In the genomic region with DNA sequence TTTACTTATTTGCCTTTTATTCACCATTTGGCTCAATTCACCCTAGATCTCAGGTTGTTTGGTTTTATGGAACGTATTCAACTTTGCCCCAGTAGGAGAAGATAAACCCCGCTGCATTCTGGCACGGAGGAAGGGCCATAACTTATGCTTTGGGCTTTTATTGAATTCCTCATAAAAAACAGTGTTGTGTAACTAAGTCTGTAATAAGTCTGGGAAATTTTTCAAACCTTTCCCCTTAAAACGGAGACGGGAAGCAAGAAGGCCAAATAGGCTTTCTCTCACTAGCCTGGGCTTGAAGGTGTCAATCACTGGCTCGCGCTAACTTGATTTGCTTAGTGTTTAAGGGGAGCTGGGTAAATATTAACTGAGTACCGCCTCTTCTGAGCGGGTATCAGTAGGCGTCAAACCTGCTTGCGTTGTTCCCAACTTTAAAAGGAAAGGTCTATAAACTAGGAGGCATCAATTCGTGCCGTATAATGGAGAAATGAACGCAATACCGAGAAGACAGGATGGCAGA, we compare ENCODE assay signal across 10 mouse cellular contexts. TPM values are rescaled to one million over a fixed set of nuclear protein-coding genes. Genes with fewer than 3 reads are reported as not detected.
DNase-seq lines count a peak whose midpoint lies in the region; ATAC-seq lines count a peak whose summit lies in the region.
"Had no signal": no experiment of that assay in that cellular context is flagged by ENCODE, and none has a peak within 500 bp of the region (broad histone marks: within the 10 kb centered on the region; RNA-seq: fewer than 3 reads in every experiment).

No protein-coding gene starts in this region.

- H3K9ac ChIP-seq in forebrain, embryonic 14.5 days (ENCODE audit: low read length): no peak overlapping the region
- peak overlapping the region; percentile 53 for H3K9ac ChIP-seq in lung, embryonic 16.5 days (ENCODE audit: low read length)
- no peak overlapping the region for H3K9ac ChIP-seq in kidney, embryonic 15.5 days
- H3K9ac ChIP-seq in neural tube, embryonic 14.5 days (replicated peaks; ENCODE audit: low read depth, low read length): no peak overlapping the region
- H3K9ac ChIP-seq: neural tube, embryonic 12.5 days had no signal

- WGBS in forebrain, embryonic 14.5 days: 58% methylated on average over 15 of the region's 15 CpGs
- WGBS in forebrain, embryonic 10.5 days: 59% methylated on average over 15 of the region's 15 CpGs
- 30% methylated on average over 15 of the region's 15 CpGs for WGBS in lung, embryonic 16.5 days
- WGBS in kidney, embryonic 15.5 days: 41% methylated on average over 15 of the region's 15 CpGs
- 42% methylated on average over 15 of the region's 15 CpGs for WGBS in neural tube, embryonic 14.5 days

- H3K27me3 ChIP-seq in forebrain, embryonic 14.5 days (replicated peaks; ENCODE audit: control insufficient read depth, insufficient read depth, low read length): no peaks in the 10 kb centered on the region
- H3K27me3 ChIP-seq in forebrain, embryonic 10.5 days (ENCODE audit: poor library complexity, severe bottlenecking): no peaks in the 10 kb centered on the region
- H3K27me3 ChIP-seq in lung, embryonic 16.5 days (ENCODE audit: control insufficient read depth, insufficient read depth, low read depth, low read length): no peaks in the 10 kb centered on the region
- no peaks in the 10 kb centered on the region for H3K27me3 ChIP-seq in kidney, embryonic 15.5 days
- no peaks in the 10 kb centered on the region for H3K27me3 ChIP-seq in neural tube, embryonic 14.5 days (ENCODE audit: control insufficient read depth, insufficient read depth, low read length)
- H3K27me3 ChIP-seq: neural tube, embryonic 12.5 days had no signal

- no peak for DNase-seq in forebrain, embryonic 14.5 days (ENCODE audit: low spot score)
- DNase-seq in forebrain, embryonic 10.5 days (ENCODE audit: extremely low spot score, low spot score): no peak
- no peak for DNase-seq in lung, postnatal 10 days
- no peak for DNase-seq in adrenal gland, adult 18-20 months (ENCODE audit: low spot score in 2 of 2)
- no peak for DNase-seq in adrenal gland, adult 8-10 months

- no peaks in the 10 kb centered on the region for H3K4me1 ChIP-seq in forebrain, embryonic 14.5 days (ENCODE audit: control insufficient read depth, insufficient read depth, low read length)
- H3K4me1 ChIP-seq in forebrain, embryonic 10.5 days: no peaks in the 10 kb centered on the region
- peaks cover 4% of the 10 kb centered on the region; the same call in 1 of the 2 replicates for H3K4me1 ChIP-seq in lung, embryonic 16.5 days (replicated peaks; ENCODE audit: control insufficient read depth, insufficient read depth, low read length)
- H3K4me1 ChIP-seq in kidney, embryonic 15.5 days: peaks cover 11% of the 10 kb centered on the region
- no peaks in the 10 kb centered on the region for H3K4me1 ChIP-seq in neural tube, embryonic 14.5 days (ENCODE audit: control insufficient read depth, insufficient read depth, low read length)
- H3K4me1 ChIP-seq: neural tube, embryonic 12.5 days had no signal

- H3K4me3 ChIP-seq in forebrain, embryonic 14.5 days (ENCODE audit: low read depth, low read length): no peak overlapping the region
- H3K4me3 ChIP-seq in forebrain, embryonic 10.5 days: no peak overlapping the region
- H3K4me3 ChIP-seq in lung, embryonic 16.5 days (ENCODE audit: low read length): peak overlapping the region; percentile 41
- peak overlapping the region; percentile 33 for H3K4me3 ChIP-seq in kidney, embryonic 15.5 days (replicated peaks)
- H3K4me3 ChIP-seq in neural tube, embryonic 14.5 days (ENCODE audit: low read depth, low read length): no peak overlapping the region
- H3K4me3 ChIP-seq: neural tube, embryonic 12.5 days had no signal

- H3K27ac ChIP-seq in forebrain, embryonic 14.5 days (ENCODE audit: low read depth, low read length): no peak overlapping the region
- H3K27ac ChIP-seq in forebrain, embryonic 10.5 days: no peak overlapping the region
- H3K27ac ChIP-seq in lung, embryonic 16.5 days (ENCODE audit: low read length): peak overlapping the region; percentile 59; the same call in 1 of the 2 replicates
- peak overlapping the region; percentile 62; the same call in 1 of the 2 replicates for H3K27ac ChIP-seq in kidney, embryonic 15.5 days
- no peak overlapping the region for H3K27ac ChIP-seq in neural tube, embryonic 14.5 days (ENCODE audit: low read depth, low read length)
- H3K27ac ChIP-seq: neural tube, embryonic 12.5 days had no signal

- ATAC-seq in forebrain, embryonic 14.5 days: peak; percentile 15; the same call in 1 of the 2 replicates
- ATAC-seq in lung, embryonic 16.5 days (ENCODE audit: low read depth): peak; percentile 72
- ATAC-seq in kidney, embryonic 15.5 days (replicated peaks; ENCODE audit: low FRiP score): peak; percentile 49
- no peak for ATAC-seq in neural tube, embryonic 14.5 days (ENCODE audit: low read depth)

- H3K4me2 ChIP-seq in forebrain, embryonic 14.5 days (ENCODE audit: low read length): no peak overlapping the region; the same call in 1 of the 2 replicates
- H3K4me2 ChIP-seq in lung, embryonic 16.5 days (ENCODE audit: low read depth, low read length): peak overlapping the region; percentile 60
- peak overlapping the region; percentile 59 for H3K4me2 ChIP-seq in kidney, embryonic 15.5 days
- peak overlapping the region; percentile 12; the same call in 1 of the 2 replicates for H3K4me2 ChIP-seq in neural tube, embryonic 14.5 days (ENCODE audit: low read depth, low read length)
- H3K4me2 ChIP-seq: neural tube, embryonic 12.5 days had no signal

- no peaks in the 10 kb centered on the region for H3K9me3 ChIP-seq in forebrain, embryonic 14.5 days (replicated peaks; ENCODE audit: control insufficient read depth, low read length)
- no peaks in the 10 kb centered on the region for H3K9me3 ChIP-seq in forebrain, embryonic 10.5 days
- H3K9me3 ChIP-seq in lung, embryonic 16.5 days (ENCODE audit: control insufficient read depth, low read length): no peaks in the 10 kb centered on the region; the same call in 1 of the 2 replicates
- no peaks in the 10 kb centered on the region for H3K9me3 ChIP-seq in kidney, embryonic 15.5 days (replicated peaks)
- H3K9me3 ChIP-seq in neural tube, embryonic 14.5 days (ENCODE audit: control insufficient read depth, low read length): no peaks in the 10 kb centered on the region
- H3K9me3 ChIP-seq: neural tube, embryonic 12.5 days had no signal

- H3K36me3 ChIP-seq in forebrain, embryonic 14.5 days (ENCODE audit: control insufficient read depth, insufficient read depth, low read length): no peaks in the 10 kb centered on the region
- H3K36me3 ChIP-seq in forebrain, embryonic 10.5 days (replicated peaks): no peaks in the 10 kb centered on the region
- no peaks in the 10 kb centered on the region for H3K36me3 ChIP-seq in lung, embryonic 16.5 days (ENCODE audit: control insufficient read depth, insufficient read depth, low read length)
- no peaks in the 10 kb centered on the region for H3K36me3 ChIP-seq in kidney, embryonic 15.5 days
- H3K36me3 ChIP-seq in neural tube, embryonic 14.5 days (ENCODE audit: control insufficient read depth, insufficient read depth, low read length): no peaks in the 10 kb centered on the region
- H3K36me3 ChIP-seq: neural tube, embryonic 12.5 days had no signal

RNA-seq across cellular contexts. Expression of gene Cdk1, which starts 31.2 kb away (rescaled TPM):
- 209 and 304 TPM in 2 replicates for polyA plus RNA-seq in forebrain, embryonic 14.5 days (2014; fragmentation: Nextera tagmentation; extraction: Ambion mirVana)
- polyA plus RNA-seq in forebrain, embryonic 10.5 days (2016; fragmentation: Nextera tagmentation; extraction: Ambion mirVana): 542 and 548 TPM in 2 replicates
- polyA plus RNA-seq in lung, embryonic 16.5 days (2015; fragmentation: Nextera tagmentation; extraction: Ambion mirVana): 561 and 586 TPM in 2 replicates
- 490 and 496 TPM in 2 replicates for polyA plus RNA-seq in kidney, embryonic 15.5 days (2015; fragmentation: Nextera tagmentation; extraction: Ambion mirVana)
- 30.0 and 47.0 TPM in 2 replicates for polyA plus RNA-seq in neural tube, embryonic 14.5 days (2014; fragmentation: Nextera tagmentation; extraction: Ambion mirVana)
- 1 to 10 TPM; 3.0 to 4.3 TPM for total RNA-seq in adrenal gland, adult 18-20 months (2021)
- total RNA-seq in adrenal gland, adult 8-10 months (2022): 1 to 10 TPM; 1.9 to 7.7 (median 2.8) TPM
- total RNA-seq: gastrocnemius, adult 8-10 months had no signal

Comparison
In these comparisons a context has a peak if more than half of its experiments do, and no peak if none do; other contexts are left out.
1. H3K27ac ChIP-seq: peak in lung, embryonic 16.5 days (single experiment) and kidney, embryonic 15.5 days (single experiment); none in forebrain, embryonic 14.5 days (single experiment), forebrain, embryonic 10.5 days (single experiment) and neural tube, embryonic 14.5 days (single experiment).
2. H3K4me3 ChIP-seq: peak in lung, embryonic 16.5 days (single experiment) and kidney, embryonic 15.5 days (single experiment); none in forebrain, embryonic 14.5 days (single experiment), forebrain, embryonic 10.5 days (single experiment) and neural tube, embryonic 14.5 days (single experiment).